Mouse (Mus musculus) adrenal gland, adult 18-20 months (tissue): ENCODE measurements at regions not wholly inside any gene's neighbourhood (a gene's known extent, or its start where the extent isn't known, plus 50 kb on each side); places are given as distances from the start of the nearest gene placed in this dataset.

Source experiments
- DNase-seq, 2 experiments: peaks; one replicate each; pipeline ENCODE4 v3.0.0; 2021 to 2022; ENCODE audit warnings: low spot score in 2 of 2
- microRNA-seq, 2 experiments: library from miRNA; unstranded; fragments of <30 nt; microRNA quantifications; one replicate each; pipeline ENCODE4 v1.2.0; 2021; ENCODE audit warnings: borderline number of aligned reads in 2 of 2

DNA sequence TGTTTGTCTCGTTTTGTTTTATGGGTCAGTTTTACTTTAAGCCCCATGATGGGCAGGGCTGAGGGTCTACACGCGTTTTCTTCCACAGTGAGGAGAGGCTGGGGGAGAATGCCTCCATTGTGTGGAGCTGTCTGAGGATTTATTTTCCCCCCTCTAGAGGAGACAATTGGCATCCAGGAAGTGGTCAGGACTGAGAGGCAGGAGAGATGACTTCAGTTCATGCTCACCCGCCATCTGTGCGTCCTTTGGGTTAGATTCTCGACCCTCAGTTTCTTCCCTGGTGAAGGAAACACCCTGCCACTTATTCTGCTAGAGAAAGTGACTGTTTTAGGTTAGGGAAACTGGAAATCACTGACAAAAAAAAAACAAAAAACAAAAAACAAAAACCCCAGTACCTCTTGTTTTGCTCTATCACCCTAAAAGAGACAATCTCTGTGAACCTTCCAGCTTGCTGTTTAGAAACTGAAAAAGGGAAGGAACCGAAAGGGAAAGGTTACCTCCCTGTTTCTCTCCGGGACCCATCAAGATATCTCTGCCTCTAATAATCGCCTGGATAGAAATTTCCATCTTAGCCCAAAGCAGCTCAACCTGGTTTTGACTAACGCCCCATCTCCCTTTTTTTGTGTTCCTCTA, 71.1 kb upstream of the Prdm1 start:
- DNase-seq = no peak

DNA sequence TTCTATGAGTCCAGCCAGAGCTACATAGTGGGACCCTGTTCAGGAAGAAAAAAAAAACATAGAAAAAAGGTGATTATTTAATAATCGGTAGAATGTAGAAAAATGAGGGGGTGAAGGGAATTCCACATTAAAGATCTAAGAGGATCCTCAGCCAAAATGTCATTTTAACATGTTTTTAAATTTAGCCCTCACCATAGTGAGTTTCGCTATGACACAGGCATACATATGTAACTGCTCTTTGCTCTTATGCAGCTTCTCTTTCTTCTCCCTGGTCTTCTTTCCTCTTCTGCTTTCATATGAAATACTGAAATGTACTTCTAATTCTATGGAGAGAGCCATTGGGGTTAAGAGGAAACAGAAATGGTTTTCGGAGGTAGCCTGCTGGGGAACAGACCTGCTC, 70.3 kb upstream of the Prdm1 start:
- no peak for DNase-seq

DNA sequence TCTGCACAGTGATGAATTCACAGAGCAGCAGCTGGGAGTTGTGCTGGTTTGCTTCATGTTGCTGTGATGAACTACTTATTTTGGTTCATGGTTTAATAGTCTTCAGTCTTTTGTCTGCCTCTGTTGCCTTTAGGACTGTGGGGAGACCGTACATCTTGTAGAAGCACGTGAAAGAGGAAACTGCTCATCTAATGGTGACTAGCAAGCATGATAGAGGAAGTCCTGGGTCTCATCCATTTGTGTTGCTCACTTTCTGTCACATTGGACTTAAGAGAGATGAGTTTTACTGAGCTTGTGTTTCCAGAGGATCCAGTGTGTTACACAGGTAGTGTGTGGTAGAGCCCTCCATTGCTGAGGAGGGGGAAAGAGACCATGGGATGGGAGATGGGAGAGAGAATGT, 67.6 kb upstream of the Prdm1 start:
- DNase-seq = no peak

DNA sequence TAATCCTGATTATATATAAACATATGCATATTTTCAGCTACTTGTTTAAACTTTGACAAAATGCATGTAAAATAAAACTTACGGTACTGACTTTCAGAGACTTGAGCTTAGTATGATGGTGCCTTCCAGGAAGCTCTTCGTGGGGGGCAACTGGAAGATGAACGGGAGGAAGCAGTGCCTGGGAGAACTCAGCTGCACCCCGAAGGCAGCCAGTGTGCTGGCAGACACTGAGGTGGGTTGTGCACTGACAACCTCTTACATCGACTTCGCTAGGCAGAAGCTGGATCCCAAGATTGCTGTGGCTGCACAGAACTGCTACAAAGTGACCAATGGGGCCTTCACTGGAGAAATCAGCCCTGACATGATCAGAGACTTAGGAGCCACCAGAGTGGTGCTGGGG, 61.5 kb upstream of the Prdm1 start:
- DNase-seq = no peak

DNA sequence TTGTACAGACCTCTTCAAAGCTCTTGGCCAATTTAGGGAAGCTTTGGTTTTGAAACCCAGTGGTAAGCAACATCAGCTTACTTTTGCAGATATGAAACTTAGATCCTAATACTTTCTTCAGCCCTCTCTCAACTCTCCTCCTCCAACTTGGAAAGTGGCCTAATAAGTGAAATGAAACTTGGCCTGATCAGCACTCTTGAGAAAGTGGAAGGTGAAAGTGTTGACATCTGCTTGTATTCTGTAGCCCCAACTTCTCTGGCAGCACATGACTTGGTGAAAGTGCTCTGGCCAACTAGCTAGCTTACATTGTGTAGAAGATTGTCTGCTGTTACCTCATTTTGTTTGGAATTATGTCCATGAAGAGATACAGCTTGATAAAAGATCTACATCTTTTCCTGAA, 61.1 kb upstream of the Prdm1 start:
- DNase-seq = no peak

DNA sequence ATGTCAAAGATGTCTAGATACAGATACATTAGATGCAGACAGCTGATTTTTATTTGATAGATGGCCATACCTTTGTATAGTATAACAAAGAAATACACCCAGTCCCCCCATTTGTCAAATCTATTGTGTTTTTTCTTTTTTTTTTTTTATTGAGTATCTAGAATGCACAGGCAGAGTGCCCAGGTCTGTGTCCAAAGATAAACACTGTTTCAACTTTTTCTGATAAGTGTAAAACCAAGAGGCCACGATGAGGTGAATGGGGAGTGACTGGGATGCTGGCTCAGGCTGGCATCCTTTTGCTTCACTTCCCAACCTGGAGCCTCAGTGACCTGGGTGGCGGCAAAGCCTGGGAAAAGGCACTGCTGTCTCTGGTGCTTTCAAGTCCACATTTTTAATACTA, 54.4 kb upstream of the Prdm1 start:
- DNase-seq = no peak

Small RNA genes in the stretch of these regions (microRNA-seq; reads per million reads assigned to microRNA genes)
- gene Gm24271 = 0 reads per million in 2 experiments
